Mouse (Mus musculus): ENCODE data around the gene Negr1. TPM values are rescaled to one million over a fixed set of nuclear protein-coding genes. Genes with fewer than 3 reads are reported as not detected.

Gene Negr1
- polyA plus RNA-seq, 1 experiment from 2014 or later: 5.3 TPM

DNA sequence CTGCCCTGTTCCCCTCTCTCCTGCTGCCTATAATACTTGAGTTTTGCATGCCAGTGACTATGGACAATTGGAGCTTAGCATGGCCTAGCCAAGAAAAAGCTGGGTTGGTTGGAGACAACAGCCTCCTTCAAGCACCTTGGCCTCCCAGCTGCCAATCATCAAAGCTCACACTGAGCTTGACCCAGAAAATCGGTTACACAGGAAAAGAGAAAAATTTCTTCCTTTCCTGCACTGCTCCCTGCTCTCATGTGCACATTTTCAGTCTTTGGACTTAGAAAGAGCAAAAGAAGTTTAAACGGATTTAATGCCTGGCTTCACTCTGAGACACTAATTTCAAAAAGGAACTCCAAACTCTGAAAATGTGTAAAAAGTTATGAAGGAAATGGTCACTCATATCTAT is 233.0 kb downstream of the Negr1 start:
- DNase-seq (ENCODE audit: low spot score): no peak
- no peak overlapping the region for H3K27ac ChIP-seq (ENCODE audit: low read depth, low read length)
- 0 out of 2 replicates have a peak, but pooled peaks cover 4% of the 10 kb centered on the region for H3K4me1 ChIP-seq (replicated peaks; ENCODE audit: control insufficient read depth, insufficient read depth, low read length)
- no peak overlapping the region for H3K4me2 ChIP-seq (ENCODE audit: low read depth, low read length, severe bottlenecking)
- H3K36me3 ChIP-seq (ENCODE audit: control insufficient read depth, insufficient read depth, low read length): no peaks in the 10 kb centered on the region
- ATAC-seq (replicated peaks; ENCODE audit: low FRiP score): no peak
- no peak overlapping the region for H3K9ac ChIP-seq (ENCODE audit: low read length)
- no peak overlapping the region for H3K4me3 ChIP-seq (ENCODE audit: low read depth, low read length)
- no peaks in the 10 kb centered on the region for H3K27me3 ChIP-seq (ENCODE audit: control insufficient read depth, insufficient read depth, low read length)
- H3K9me3 ChIP-seq (ENCODE audit: control insufficient read depth, low read length): no peaks in the 10 kb centered on the region
- WGBS: 33% methylated on average over 2 of the region's 2 CpGs

DNA sequence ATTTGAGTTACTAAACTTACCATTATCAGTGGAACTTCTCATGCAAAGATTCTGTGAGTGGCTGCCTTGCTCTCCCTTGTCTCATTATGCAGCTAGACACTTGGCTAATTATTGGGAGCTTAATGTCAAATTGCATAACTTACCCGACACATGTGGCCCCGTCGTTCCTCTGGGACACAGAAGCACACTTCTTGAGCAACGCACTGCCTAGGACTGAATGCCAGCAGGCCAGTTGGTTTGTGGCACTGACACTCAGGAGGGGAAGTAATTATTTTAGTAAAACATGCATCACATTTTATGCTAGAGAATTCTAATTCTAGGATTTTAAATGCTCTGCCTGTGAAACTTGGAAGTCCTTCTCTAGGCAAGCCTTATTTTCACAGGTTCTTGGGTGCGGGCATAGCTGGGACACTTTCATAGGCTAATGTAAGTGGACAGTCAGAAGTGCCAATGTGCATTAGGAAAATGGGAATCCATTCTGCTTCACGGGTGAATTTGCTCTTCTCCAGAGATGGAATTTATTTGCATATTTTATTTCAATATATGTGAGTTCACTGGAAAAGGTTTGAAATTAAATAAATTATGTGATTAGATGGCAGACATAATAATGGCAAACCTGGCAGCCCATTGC is 234.6 kb downstream of the Negr1 start:
- DNase-seq (ENCODE audit: low spot score) (no peak), ATAC-seq (replicated peaks; ENCODE audit: low FRiP score) (no peak)
- no peak overlapping the region for H3K4me3 ChIP-seq (ENCODE audit: low read depth, low read length)
- WGBS: 80% methylated on average over 6 of the region's 6 CpGs
- no peaks in the 10 kb centered on the region for H3K36me3 ChIP-seq (ENCODE audit: control insufficient read depth, insufficient read depth, low read length)
- no peaks in the 10 kb centered on the region for H3K9me3 ChIP-seq (ENCODE audit: control insufficient read depth, low read length)
- H3K9ac ChIP-seq (ENCODE audit: low read length): no peak overlapping the region
- 0 out of 2 replicates have a peak, but pooled peaks cover 4% of the 10 kb centered on the region for H3K4me1 ChIP-seq (replicated peaks; ENCODE audit: control insufficient read depth, insufficient read depth, low read length)
- H3K27ac ChIP-seq (ENCODE audit: low read depth, low read length): no peak overlapping the region
- H3K27me3 ChIP-seq (ENCODE audit: control insufficient read depth, insufficient read depth, low read length): no peaks in the 10 kb centered on the region
- H3K4me2 ChIP-seq (ENCODE audit: low read depth, low read length, severe bottlenecking): no peak overlapping the region

DNA sequence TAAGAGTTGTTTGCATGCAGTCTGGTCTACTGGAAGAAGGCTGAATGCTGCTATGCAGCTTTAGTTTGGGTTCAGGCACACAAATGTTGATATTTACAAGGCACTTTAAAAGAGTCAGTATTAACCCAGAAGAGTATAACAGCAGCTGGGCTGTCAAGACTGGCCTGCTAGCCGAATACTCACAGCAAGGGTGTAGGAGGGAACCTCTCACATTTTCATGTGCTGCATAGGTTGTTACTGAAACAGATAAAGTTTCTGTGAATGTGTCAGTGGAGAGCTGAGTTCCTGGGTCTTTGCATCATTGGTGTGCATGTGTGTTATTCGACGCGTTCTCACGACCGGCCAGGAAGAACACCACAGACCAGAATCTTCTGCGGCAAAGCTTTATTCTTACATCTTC is 237.6 kb downstream of the Negr1 start:
- H3K9me3 ChIP-seq (ENCODE audit: control insufficient read depth, low read length): no peaks in the 10 kb centered on the region
- no peak for ATAC-seq (replicated peaks; ENCODE audit: low FRiP score)
- H3K4me2 ChIP-seq (ENCODE audit: low read depth, low read length, severe bottlenecking): no peak overlapping the region
- no peaks in the 10 kb centered on the region for H3K27me3 ChIP-seq (ENCODE audit: control insufficient read depth, insufficient read depth, low read length)
- no peak overlapping the region for H3K27ac ChIP-seq (ENCODE audit: low read depth, low read length)
- DNase-seq (ENCODE audit: low spot score): no peak
- H3K9ac ChIP-seq (ENCODE audit: low read length): no peak overlapping the region
- 0 out of 2 replicates have a peak, but pooled peaks cover 4% of the 10 kb centered on the region for H3K4me1 ChIP-seq (replicated peaks; ENCODE audit: control insufficient read depth, insufficient read depth, low read length)
- no peak overlapping the region for H3K4me3 ChIP-seq (ENCODE audit: low read depth, low read length)
- no peaks in the 10 kb centered on the region for H3K36me3 ChIP-seq (ENCODE audit: control insufficient read depth, insufficient read depth, low read length)
- WGBS: 94% methylated on average over 7 of the region's 7 CpGs

DNA sequence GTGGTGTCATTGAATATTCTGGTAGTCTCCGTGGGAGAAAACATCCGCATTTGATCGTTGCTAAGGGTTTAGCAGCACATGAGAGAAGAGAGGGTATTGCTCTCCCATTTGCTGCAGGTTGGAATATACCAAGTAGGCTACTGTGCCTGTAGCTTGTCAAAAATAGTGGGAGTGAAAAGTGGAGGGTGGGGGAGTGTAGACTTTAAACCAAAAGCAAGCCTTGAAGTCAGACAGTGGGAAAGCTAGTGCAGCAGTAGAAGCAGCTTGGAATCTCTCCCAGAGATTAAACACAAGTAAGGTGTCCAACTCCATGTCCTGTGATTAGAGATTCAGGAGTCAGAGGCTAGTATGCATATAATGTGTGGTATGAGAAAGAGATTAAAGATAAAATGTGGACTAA is 248.2 kb downstream of the Negr1 start:
- DNase-seq (ENCODE audit: low spot score) (no peak), ATAC-seq (replicated peaks; ENCODE audit: low FRiP score) (no peak)
- Histone ChIP-seq H3K9ac (ENCODE audit: low read length) (no peak overlapping the region), H3K36me3 (ENCODE audit: control insufficient read depth, insufficient read depth, low read length) (no peaks in the 10 kb centered on the region), H3K9me3 (ENCODE audit: control insufficient read depth, low read length) (no peaks in the 10 kb centered on the region), H3K4me3 (ENCODE audit: low read depth, low read length) (no peak overlapping the region), H3K4me1 (replicated peaks; ENCODE audit: control insufficient read depth, insufficient read depth, low read length) (no peaks in the 10 kb centered on the region), H3K27me3 (ENCODE audit: control insufficient read depth, insufficient read depth, low read length) (no peaks in the 10 kb centered on the region), H3K27ac (ENCODE audit: low read depth, low read length) (no peak overlapping the region), H3K4me2 (ENCODE audit: low read depth, low read length, severe bottlenecking) (no peak overlapping the region)
- 85% methylated on average over 3 of the region's 3 CpGs for WGBS

DNA sequence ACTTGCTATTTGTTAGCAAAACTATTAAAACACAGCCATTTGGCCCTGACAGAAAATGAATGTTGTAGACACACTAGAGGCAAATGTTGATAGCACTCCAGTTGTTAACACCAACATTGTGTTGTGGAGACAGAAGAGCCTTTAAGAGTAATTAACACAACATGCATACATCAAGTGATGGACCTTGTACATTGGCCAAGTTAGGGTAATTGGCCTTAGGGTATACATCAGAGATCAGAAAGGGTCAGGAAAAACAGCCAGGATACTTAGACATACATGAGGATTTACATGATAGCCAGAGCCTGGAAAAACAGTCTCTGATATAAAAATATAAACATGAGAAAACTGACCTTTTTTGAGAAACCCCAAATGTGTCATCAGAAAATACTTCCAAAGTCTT is 255.3 kb downstream of the Negr1 start:
- no peaks in the 10 kb centered on the region for H3K36me3 ChIP-seq (ENCODE audit: control insufficient read depth, insufficient read depth, low read length)
- DNase-seq (ENCODE audit: low spot score): no peak

DNA sequence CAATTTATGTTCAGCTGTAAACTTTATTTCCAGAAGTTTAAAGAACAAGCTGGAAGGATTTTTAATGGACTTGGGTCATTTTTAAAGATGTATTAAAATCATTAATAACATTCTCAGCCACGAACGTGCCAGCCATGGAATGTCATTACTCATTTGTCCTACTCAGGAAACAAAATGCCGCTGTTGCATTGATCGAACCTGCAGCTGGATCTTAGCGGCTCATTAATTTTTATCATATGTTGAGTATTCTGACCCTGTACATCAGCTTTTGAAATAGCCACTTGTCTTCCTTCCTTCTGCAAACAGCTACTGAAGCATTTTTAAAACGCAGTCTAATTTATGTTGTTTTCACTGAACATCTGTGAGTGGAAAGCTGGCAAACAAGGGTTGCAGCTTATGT is 255.9 kb downstream of the Negr1 start:
- 88% methylated on average over 6 of the region's 6 CpGs for WGBS
- no peak for ATAC-seq (replicated peaks; ENCODE audit: low FRiP score)

More for the DNA sequence above, 255.3 kb downstream of the Negr1 start:
- Histone ChIP-seq H3K9me3 (ENCODE audit: control insufficient read depth, low read length) (no peaks in the 10 kb centered on the region), H3K27me3 (ENCODE audit: control insufficient read depth, insufficient read depth, low read length) (no peaks in the 10 kb centered on the region), H3K4me2 (ENCODE audit: low read depth, low read length, severe bottlenecking) (no peak overlapping the region), H3K4me1 (replicated peaks; ENCODE audit: control insufficient read depth, insufficient read depth, low read length) (no peaks in the 10 kb centered on the region), H3K9ac (ENCODE audit: low read length) (no peak overlapping the region), H3K27ac (ENCODE audit: low read depth, low read length) (no peak overlapping the region), H3K4me3 (ENCODE audit: low read depth, low read length) (no peak overlapping the region)
- no peak for ATAC-seq (replicated peaks; ENCODE audit: low FRiP score)

DNA sequence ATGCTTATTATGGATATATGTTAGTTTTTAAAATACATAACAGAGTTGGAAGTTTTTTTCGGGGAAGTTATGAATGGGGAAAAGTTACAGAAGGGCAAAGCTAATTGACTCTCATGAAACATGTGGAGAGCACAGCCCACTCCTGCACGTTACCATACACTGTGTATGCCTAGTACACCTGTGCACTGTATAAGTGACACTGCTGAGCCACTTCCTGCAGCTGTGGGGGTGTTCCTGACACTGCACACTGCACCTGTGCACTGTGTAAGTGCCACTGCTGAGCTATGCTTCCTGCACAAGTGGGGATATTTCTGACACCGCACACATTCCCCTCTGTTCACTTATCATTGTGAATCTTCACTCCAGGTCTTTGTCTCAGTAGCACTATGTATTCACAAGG is 261.4 kb downstream of the Negr1 start:
- Histone ChIP-seq H3K4me2 (ENCODE audit: low read depth, low read length, severe bottlenecking) (no peak overlapping the region), H3K36me3 (ENCODE audit: control insufficient read depth, insufficient read depth, low read length) (no peaks in the 10 kb centered on the region), H3K9me3 (ENCODE audit: control insufficient read depth, low read length) (no peaks in the 10 kb centered on the region), H3K27ac (ENCODE audit: low read depth, low read length) (no peak overlapping the region), H3K4me3 (ENCODE audit: low read depth, low read length) (no peak overlapping the region), H3K4me1 (replicated peaks; ENCODE audit: control insufficient read depth, insufficient read depth, low read length) (no peaks in the 10 kb centered on the region), H3K27me3 (ENCODE audit: control insufficient read depth, insufficient read depth, low read length) (no peaks in the 10 kb centered on the region), H3K9ac (ENCODE audit: low read length) (no peak overlapping the region)
- 89% methylated on average over 3 of the region's 3 CpGs for WGBS
- DNase-seq (ENCODE audit: low spot score) (no peak), ATAC-seq (replicated peaks; ENCODE audit: low FRiP score) (no peak)

More for the DNA sequence above, 255.9 kb downstream of the Negr1 start:
- Histone ChIP-seq H3K27ac (ENCODE audit: low read depth, low read length) (no peak overlapping the region), H3K9me3 (ENCODE audit: control insufficient read depth, low read length) (no peaks in the 10 kb centered on the region), H3K4me3 (ENCODE audit: low read depth, low read length) (no peak overlapping the region), H3K4me1 (replicated peaks; ENCODE audit: control insufficient read depth, insufficient read depth, low read length) (no peaks in the 10 kb centered on the region), H3K36me3 (ENCODE audit: control insufficient read depth, insufficient read depth, low read length) (no peaks in the 10 kb centered on the region), H3K4me2 (ENCODE audit: low read depth, low read length, severe bottlenecking) (no peak overlapping the region), H3K9ac (ENCODE audit: low read length) (no peak overlapping the region), H3K27me3 (ENCODE audit: control insufficient read depth, insufficient read depth, low read length) (no peaks in the 10 kb centered on the region)
- DNase-seq (ENCODE audit: low spot score): no peak

DNA sequence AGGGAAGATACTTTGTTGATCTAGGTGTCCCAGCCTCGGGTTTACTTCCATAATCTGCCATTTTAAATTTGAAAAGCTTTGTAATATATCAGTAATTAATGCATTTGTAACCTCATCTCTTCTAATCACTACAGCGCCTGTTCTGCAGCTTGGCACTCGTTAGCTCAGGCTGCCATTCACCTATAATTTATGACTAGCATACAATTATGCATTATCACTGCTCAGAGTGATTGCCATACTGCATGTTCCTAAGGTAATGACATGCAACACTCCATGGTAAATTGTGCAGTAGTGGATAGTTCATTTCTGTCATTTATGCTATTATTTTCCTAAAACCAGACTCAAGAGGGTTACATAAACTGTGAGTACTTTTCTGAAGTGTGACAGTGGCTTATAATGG is 272.3 kb downstream of the Negr1 start:
- Histone ChIP-seq H3K9ac (ENCODE audit: low read length) (no peak overlapping the region), H3K27me3 (ENCODE audit: control insufficient read depth, insufficient read depth, low read length) (no peaks in the 10 kb centered on the region), H3K4me1 (replicated peaks; ENCODE audit: control insufficient read depth, insufficient read depth, low read length) (no peaks in the 10 kb centered on the region), H3K4me3 (ENCODE audit: low read depth, low read length) (no peak overlapping the region), H3K27ac (ENCODE audit: low read depth, low read length) (no peak overlapping the region), H3K36me3 (ENCODE audit: control insufficient read depth, insufficient read depth, low read length) (no peaks in the 10 kb centered on the region), H3K9me3 (ENCODE audit: control insufficient read depth, low read length) (no peaks in the 10 kb centered on the region), H3K4me2 (ENCODE audit: low read depth, low read length, severe bottlenecking) (no peak overlapping the region)
- no peak for ATAC-seq (replicated peaks; ENCODE audit: low FRiP score)
- 53% methylated on average over 3 of the region's 3 CpGs for WGBS
- no peak for DNase-seq (ENCODE audit: low spot score)

DNA sequence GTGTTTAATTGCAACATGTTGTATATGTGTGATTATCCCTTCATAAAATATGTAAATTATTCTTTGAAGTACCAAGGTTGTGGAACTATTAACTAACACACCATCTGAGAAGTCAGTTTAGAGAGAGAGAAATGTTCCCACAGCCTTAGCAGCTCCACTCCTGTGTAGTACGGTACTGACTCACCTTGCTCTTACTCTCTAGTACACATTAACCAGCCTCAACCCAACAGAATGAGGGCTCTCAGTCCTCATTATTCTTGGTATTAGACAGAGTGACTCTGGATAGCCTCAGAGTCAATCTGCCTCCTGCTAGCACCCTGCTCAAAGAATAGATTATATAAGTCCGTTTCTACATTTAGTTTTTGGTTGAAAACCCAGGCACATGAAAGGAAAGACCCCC is 277.0 kb downstream of the Negr1 start:
- H3K27ac ChIP-seq (ENCODE audit: low read depth, low read length): no peak overlapping the region
- 78% methylated on average over 2 of the region's 2 CpGs for WGBS
- no peak for DNase-seq (ENCODE audit: low spot score)
- no peaks in the 10 kb centered on the region; the same call in 1 of the 2 replicates for H3K4me1 ChIP-seq (replicated peaks; ENCODE audit: control insufficient read depth, insufficient read depth, low read length)
- no peak overlapping the region for H3K9ac ChIP-seq (ENCODE audit: low read length)
- H3K4me2 ChIP-seq (ENCODE audit: low read depth, low read length, severe bottlenecking): no peak overlapping the region
- H3K9me3 ChIP-seq (ENCODE audit: control insufficient read depth, low read length): no peaks in the 10 kb centered on the region
- no peak overlapping the region for H3K4me3 ChIP-seq (ENCODE audit: low read depth, low read length)
- ATAC-seq (replicated peaks; ENCODE audit: low FRiP score): 0 out of 2 replicates have a peak, but pooled peaks have one; percentile 30
- no peaks in the 10 kb centered on the region for H3K36me3 ChIP-seq (ENCODE audit: control insufficient read depth, insufficient read depth, low read length)
- H3K27me3 ChIP-seq (ENCODE audit: control insufficient read depth, insufficient read depth, low read length): no peaks in the 10 kb centered on the region
